Mouse (Mus musculus) hindbrain, embryonic 13.5 days (tissue): ENCODE results near the gene Wdr4. TPM values are rescaled to one million over a fixed set of nuclear protein-coding genes. Genes with fewer than 3 reads are reported as not detected.

Experiments used
- ATAC-seq: fragments of 200-750 bp; cut with Nextera tagmentation; 2 replicates; pipeline ENCODE4 v1.8.0; 2017; ENCODE audit warnings: moderate TSS enrichment; ENCODE audit not compliant: low FRiP score
- H3K27ac ChIP-seq: fragments of 300-500 bp; sonication (generic); 2 replicates; pipeline ENCODE4 v1.5.1; 2015; ENCODE audit warnings: inconsistent platforms, mild to moderate bottlenecking, moderate library complexity
- H3K27me3 ChIP-seq: fragments of 300-500 bp; sonication (generic); 2 replicates; pipeline ENCODE4 v1.6.1; 2015; ENCODE audit warnings: mild to moderate bottlenecking, inconsistent platforms
- H3K36me3 ChIP-seq: fragments of 300-500 bp; sonication (generic); 2 replicates; pipeline ENCODE4 v1.6.1; 2015; ENCODE audit warnings: mild to moderate bottlenecking, inconsistent platforms
- H3K4me1 ChIP-seq: fragments of 300-500 bp; sonication (generic); replicated peaks from 2 replicates; pipeline ENCODE4 v1.6.1; 2015; ENCODE audit warnings: inconsistent platforms
- H3K4me2 ChIP-seq: fragments of 300-500 bp; sonication (generic); 2 replicates; pipeline ENCODE4 v1.6.1; 2015; ENCODE audit warnings: inconsistent platforms, mild to moderate bottlenecking, moderate library complexity
- H3K4me3 ChIP-seq: fragments of 300-500 bp; sonication (generic); 2 replicates; pipeline ENCODE4 v1.5.1; 2015; ENCODE audit warnings: mild to moderate bottlenecking, inconsistent platforms
- H3K9ac ChIP-seq: fragments of 300-500 bp; sonication (generic); 2 replicates; pipeline ENCODE4 v1.6.1; 2015; ENCODE audit warnings: mild to moderate bottlenecking, inconsistent platforms
- H3K9me3 ChIP-seq: fragments of 300-500 bp; sonication (generic); 2 replicates; pipeline ENCODE4 v1.6.1; 2016; ENCODE audit warnings: inconsistent platforms
- WGBS: fragments of 180-500 bp; shearing (Covaris S2); methylation state at CpG from one replicate; pipeline ENCODE4 v1.1.7; 2015; 5-methylcytosine and 5-hydroxymethylcytosine counted together
- polyA plus RNA-seq: library from polyadenylated mRNA; unstranded; fragments of >200 nt; fragmentation: Nextera tagmentation; extraction: Ambion mirVana; gene quantifications from 2 replicates; pipeline ENCODE4 v1.2.1, GENCODE M21; 2015

Gene Wdr4
- polyA plus RNA-seq, 1 experiment from 2014 or later, result 33.2 TPM

GRCm38 (mm10) chr17:31531441-31532158 is 11.8 kb upstream of the Wdr4 start:
- 89% methylated on average over 14 of the region's 14 CpGs for WGBS

GRCm38 (mm10) chr17:31529314-31529713 is 9.5 kb upstream of the Wdr4 start:
- Histone ChIP-seq H3K9ac (0 out of 2 replicates have a peak overlapping the region, but pooled peaks have one; percentile 11), H3K27me3 (no peaks in the 10 kb centered on the region), H3K9me3 (no peaks in the 10 kb centered on the region), H3K4me1 (0 out of 2 replicates have a peak, but pooled peaks cover 5% of the 10 kb centered on the region), H3K27ac (no peak overlapping the region), H3K36me3 (peaks cover 55% of the 10 kb centered on the region), H3K4me3 (no peak overlapping the region), H3K4me2 (peak overlapping the region; percentile 20; the same call in 1 of the 2 replicates)
- WGBS, result 26% methylated on average over 15 of the region's 15 CpGs
- ATAC-seq, result 0 out of 2 replicates have a peak, but pooled peaks have one; percentile 32

More at GRCm38 (mm10) chr17:31531441-31532158, 11.8 kb upstream of the Wdr4 start:
- Histone ChIP-seq H3K27ac (no peak overlapping the region), H3K4me2 (no peak overlapping the region), H3K9me3 (no peaks in the 10 kb centered on the region), H3K36me3 (peaks cover 46% of the 10 kb centered on the region), H3K4me3 (no peak overlapping the region), H3K9ac (no peak overlapping the region), H3K4me1 (peaks cover 15% of the 10 kb centered on the region), H3K27me3 (no peaks in the 10 kb centered on the region)
- no peak for ATAC-seq

GRCm38 (mm10) chr17:31525816-31526215 is 6.0 kb upstream of the Wdr4 start:
- 100% methylated on average over 3 of the region's 3 CpGs for WGBS
- Histone ChIP-seq H3K9me3 (no peaks in the 10 kb centered on the region), H3K4me1 (peaks cover 28% of the 10 kb centered on the region), H3K27ac (no peak overlapping the region), H3K9ac (no peak overlapping the region), H3K36me3 (peaks cover 52% of the 10 kb centered on the region), H3K4me3 (no peak overlapping the region), H3K4me2 (no peak overlapping the region), H3K27me3 (no peaks in the 10 kb centered on the region)
- ATAC-seq, result no peak

DNA sequence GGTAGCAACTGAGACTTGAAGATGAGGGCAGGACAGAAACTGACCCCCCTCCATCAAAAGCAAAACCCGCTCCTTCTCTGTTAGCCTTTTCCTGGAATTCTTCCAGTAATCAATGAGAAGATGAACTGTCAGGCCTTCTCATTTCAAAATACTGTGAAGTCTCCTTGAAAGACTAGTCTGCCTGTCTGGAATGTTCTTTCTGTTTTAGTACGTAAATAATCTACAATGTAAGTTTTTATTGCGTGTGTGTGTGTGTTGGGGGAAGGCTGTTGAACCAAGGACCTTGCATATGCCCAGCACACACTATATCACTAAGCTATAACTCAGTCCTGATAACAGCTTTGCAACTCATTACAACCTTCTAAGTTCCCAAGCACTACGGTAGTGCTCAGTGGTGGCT is 5.3 kb upstream of the Wdr4 start:
- 95% methylated on average over 4 of the region's 4 CpGs for WGBS

DNA sequence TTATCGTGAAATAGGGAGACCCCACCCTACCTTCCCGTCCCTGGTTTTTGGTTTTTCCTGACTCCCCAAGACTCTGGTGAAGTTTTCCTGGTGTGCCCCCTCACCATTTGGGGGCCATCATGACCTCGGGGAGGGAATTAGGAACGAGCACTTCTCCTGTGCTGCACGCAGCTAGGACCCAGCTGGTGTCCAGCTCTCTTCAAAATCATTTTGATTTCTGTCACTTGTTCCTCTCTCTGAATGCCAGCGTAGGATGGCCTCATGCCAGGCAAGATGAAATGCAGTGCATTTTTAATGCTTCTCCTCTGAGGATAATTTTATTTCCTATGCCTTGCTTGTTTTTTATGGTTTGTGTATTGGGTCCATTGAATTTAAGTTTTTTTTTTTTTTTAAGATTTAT is 2.2 kb upstream of the Wdr4 start:
- Histone ChIP-seq H3K4me1 (peaks cover 43% of the 10 kb centered on the region), H3K9ac (no peak overlapping the region; the same call in 1 of the 2 replicates), H3K36me3 (peaks cover 24% of the 10 kb centered on the region), H3K27ac (peak overlapping the region; percentile 62), H3K4me2 (peak overlapping the region; percentile 75), H3K27me3 (no peaks in the 10 kb centered on the region), H3K4me3 (no peak overlapping the region), H3K9me3 (no peaks in the 10 kb centered on the region)
- WGBS, result 68% methylated on average over 6 of the region's 6 CpGs
- no peak for ATAC-seq

More for the DNA sequence above, 5.3 kb upstream of the Wdr4 start:
- H3K4me1 ChIP-seq, result peaks cover 33% of the 10 kb centered on the region
- H3K9ac ChIP-seq, result no peak overlapping the region
- no peak overlapping the region for H3K4me2 ChIP-seq
- ATAC-seq, result no peak
- peaks cover 49% of the 10 kb centered on the region for H3K36me3 ChIP-seq
- no peaks in the 10 kb centered on the region for H3K27me3 ChIP-seq
- no peaks in the 10 kb centered on the region for H3K9me3 ChIP-seq
- H3K4me3 ChIP-seq, result no peak overlapping the region
- no peak overlapping the region for H3K27ac ChIP-seq

GRCm38 (mm10) chr17:31520895-31521294 is 1.1 kb upstream of the Wdr4 start:
- Histone ChIP-seq H3K27ac (peak overlapping the region; percentile 82), H3K4me1 (peaks cover 43% of the 10 kb centered on the region), H3K27me3 (no peaks in the 10 kb centered on the region), H3K36me3 (peaks cover 20% of the 10 kb centered on the region), H3K9me3 (no peaks in the 10 kb centered on the region), H3K9ac (peak overlapping the region; percentile 77), H3K4me3 (peak overlapping the region; percentile 60), H3K4me2 (peak overlapping the region; percentile 75)
- ATAC-seq, result no peak
- WGBS, result 19% methylated on average over 3 of the region's 3 CpGs

DNA sequence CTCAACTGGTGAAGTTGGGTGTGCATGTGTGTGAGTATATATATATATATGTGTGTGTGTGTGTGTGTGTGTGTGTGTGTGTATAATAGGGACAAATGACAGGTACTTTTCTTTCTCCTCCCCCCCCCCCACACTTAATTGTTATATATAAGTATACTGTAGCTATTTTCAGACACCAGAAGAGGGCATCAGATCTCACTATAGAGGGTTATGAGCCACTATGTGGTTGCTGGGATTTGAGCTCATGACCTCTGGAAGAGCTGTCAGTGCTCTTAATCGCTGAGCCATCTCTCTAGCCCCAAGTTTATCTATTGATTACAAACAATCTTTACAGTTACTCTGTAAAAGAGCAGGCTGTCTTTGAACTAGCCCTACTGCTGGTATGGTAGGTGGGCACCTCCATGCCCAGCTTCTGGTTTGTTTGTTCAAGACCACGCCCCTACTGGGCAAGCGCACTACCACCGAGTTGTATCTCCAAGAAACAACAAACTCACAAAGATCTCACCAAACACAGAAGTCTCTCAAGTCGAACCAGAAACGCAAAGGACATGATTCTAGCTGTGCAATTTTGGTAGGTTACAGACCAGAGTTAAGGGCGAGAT is 335 bp downstream of the Wdr4 start:
- Histone ChIP-seq H3K36me3 (peaks cover 12% of the 10 kb centered on the region), H3K9me3 (no peaks in the 10 kb centered on the region), H3K4me2 (peak overlapping the region; percentile 75), H3K4me3 (peak overlapping the region; percentile 60), H3K27ac (peak overlapping the region; percentile 44), H3K9ac (peak overlapping the region; percentile 11; the same call in 1 of the 2 replicates), H3K4me1 (peaks cover 42% of the 10 kb centered on the region), H3K27me3 (no peaks in the 10 kb centered on the region)
- 2% methylated on average over 7 of the region's 7 CpGs for WGBS
- peak; percentile 70 for ATAC-seq

DNA sequence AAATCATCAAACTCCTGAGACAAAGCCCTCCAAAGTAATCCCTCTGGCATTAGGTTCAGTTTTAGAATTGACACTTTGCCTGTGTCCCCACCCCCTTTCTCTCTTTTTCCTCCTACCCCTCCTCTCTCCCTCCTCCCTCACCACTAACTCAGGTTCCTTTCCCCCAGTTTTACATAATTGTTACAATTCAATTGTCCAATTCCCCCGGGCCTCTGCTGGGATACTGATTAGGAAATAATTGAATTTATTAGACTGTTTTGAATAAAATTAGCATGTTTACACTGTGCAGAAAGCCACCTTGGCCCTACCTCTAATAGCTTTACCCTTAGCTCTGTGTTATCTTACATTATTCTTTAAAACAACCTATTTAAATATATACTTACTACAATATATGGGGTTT is 5.1 kb downstream of the Wdr4 start:
- peaks cover 28% of the 10 kb centered on the region for H3K4me1 ChIP-seq
- H3K9me3 ChIP-seq, result no peaks in the 10 kb centered on the region
- no peak overlapping the region for H3K4me3 ChIP-seq
- no peak overlapping the region for H3K9ac ChIP-seq
- WGBS, result 48% methylated on average over 1 of the region's 1 CpGs
- H3K36me3 ChIP-seq, result peaks cover 4% of the 10 kb centered on the region
- H3K27ac ChIP-seq, result peak overlapping the region; percentile 23; the same call in 1 of the 2 replicates
- no peak overlapping the region for H3K4me2 ChIP-seq
- ATAC-seq, result no peak
- no peaks in the 10 kb centered on the region for H3K27me3 ChIP-seq

DNA sequence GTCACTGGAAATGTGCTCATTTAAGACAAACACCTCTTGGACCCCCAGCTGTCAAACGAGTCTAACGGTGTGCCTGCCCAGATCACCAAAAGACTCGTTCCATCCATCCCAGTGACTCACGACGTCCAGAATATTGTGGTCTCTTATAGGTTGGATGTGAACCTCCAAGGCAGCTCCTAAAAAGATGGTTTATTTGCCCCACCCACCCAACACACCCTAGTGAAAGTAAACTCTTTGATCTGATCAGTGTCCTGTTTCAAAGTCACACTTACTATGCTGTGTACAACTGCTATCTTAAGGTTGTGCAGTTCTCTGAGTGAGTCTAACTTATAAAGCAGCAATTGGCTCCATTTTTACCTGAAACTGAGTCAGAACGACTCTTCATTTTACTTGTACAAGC is 7.2 kb downstream of the Wdr4 start:
- ATAC-seq, result no peak

DNA sequence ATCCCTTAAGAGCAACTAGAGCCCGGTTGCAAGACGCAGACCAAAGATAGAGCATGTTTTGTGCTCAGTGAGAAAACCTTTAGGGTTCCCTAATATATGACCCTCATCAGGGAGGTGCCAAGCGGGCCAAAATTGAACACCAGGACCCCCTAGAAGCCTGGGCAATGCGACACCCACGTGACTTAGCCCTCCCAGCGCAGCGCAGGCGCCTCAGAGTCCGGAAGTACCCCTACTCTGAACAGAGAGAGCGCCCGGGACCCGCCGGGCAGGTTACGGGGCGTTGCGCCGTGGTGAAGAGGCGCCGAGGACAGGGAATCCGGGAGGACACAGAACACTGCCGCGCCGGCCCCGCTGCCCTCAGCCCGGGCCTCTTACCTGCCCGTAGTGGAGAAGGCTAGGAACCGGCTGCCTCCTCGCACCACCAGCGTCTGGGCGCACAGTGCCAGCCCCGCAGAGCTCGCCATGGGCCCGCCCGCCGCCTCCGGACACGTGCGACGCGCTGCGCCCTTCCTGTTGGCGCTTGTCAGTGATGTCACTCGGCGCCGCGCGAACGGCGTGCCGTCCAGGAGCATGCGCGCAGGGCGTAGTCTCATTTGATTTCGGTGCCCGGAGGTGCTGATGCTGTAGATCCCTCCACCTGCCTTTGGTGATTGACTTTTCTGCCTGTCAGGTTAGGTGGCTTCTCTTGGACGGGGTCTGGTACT is 7.8 kb downstream of the Wdr4 start:
- Histone ChIP-seq H3K9ac (peak overlapping the region; percentile 81), H3K4me3 (peak overlapping the region; percentile 82), H3K27me3 (no peaks in the 10 kb centered on the region), H3K4me2 (peak overlapping the region; percentile 79), H3K36me3 (peaks cover 30% of the 10 kb centered on the region), H3K9me3 (no peaks in the 10 kb centered on the region), H3K27ac (peak overlapping the region; percentile 91), H3K4me1 (peaks cover 21% of the 10 kb centered on the region)
- under 1% methylated on average over 52 of the region's 56 CpGs for WGBS
- ATAC-seq, result peak; percentile 95

More for the DNA sequence above, 7.2 kb downstream of the Wdr4 start:
- Histone ChIP-seq H3K4me2 (peak overlapping the region; percentile 79), H3K36me3 (peaks cover 24% of the 10 kb centered on the region), H3K27ac (peak overlapping the region; percentile 91), H3K9me3 (no peaks in the 10 kb centered on the region), H3K4me1 (peaks cover 18% of the 10 kb centered on the region), H3K9ac (peak overlapping the region; percentile 81), H3K27me3 (no peaks in the 10 kb centered on the region), H3K4me3 (peak overlapping the region; percentile 82)
- WGBS, result 19% methylated on average over 6 of the region's 6 CpGs

GRCm38 (mm10) chr17:31510944-31511343 is 8.8 kb downstream of the Wdr4 start:
- Histone ChIP-seq H3K27me3 (no peaks in the 10 kb centered on the region), H3K4me3 (peak overlapping the region; percentile 82), H3K9me3 (no peaks in the 10 kb centered on the region), H3K9ac (no peak overlapping the region), H3K36me3 (peaks cover 38% of the 10 kb centered on the region), H3K27ac (no peak overlapping the region), H3K4me2 (peak overlapping the region; percentile 79), H3K4me1 (peaks cover 21% of the 10 kb centered on the region)
- ATAC-seq, result no peak
- WGBS, result 94% methylated on average over 6 of the region's 6 CpGs

DNA sequence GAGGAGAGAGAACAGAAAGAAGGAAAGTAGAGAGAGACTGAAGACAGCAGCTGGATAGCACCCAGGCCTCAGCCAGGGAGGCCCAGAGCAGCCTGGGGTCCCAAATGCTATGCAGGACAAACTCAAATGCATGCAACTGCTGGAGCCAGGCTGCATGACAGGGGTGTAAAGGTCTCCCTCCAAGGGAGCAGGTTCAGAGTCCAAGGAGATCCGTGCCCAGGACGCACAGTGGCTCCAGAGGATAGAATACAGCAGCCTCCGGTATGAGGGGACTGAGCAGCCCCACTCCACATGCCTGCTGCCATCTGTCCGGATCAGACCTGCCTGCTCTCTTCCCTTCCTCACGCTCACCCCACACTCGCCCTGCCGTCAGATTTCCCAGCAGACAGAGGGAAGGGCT is 13.5 kb downstream of the Wdr4 start:
- Histone ChIP-seq H3K27ac (no peak overlapping the region), H3K4me2 (no peak overlapping the region), H3K27me3 (no peaks in the 10 kb centered on the region), H3K9me3 (no peaks in the 10 kb centered on the region), H3K4me1 (peaks cover 21% of the 10 kb centered on the region), H3K9ac (no peak overlapping the region), H3K36me3 (peaks cover 84% of the 10 kb centered on the region), H3K4me3 (no peak overlapping the region)
- ATAC-seq, result no peak
- 89% methylated on average over 7 of the region's 7 CpGs for WGBS
